Mouse (Mus musculus) hindbrain, embryonic 12.5 days (tissue): ENCODE results near the gene Mrpl49. TPM values are rescaled to one million over a fixed set of nuclear protein-coding genes. Genes with fewer than 3 reads are reported as not detected.
"Not testable (repeated sequence)": the region's sequence is repeated elsewhere in the genome, so short reads cannot be mapped to it uniquely, and the experiment has no call there.

Experiments used
- ATAC-seq: fragments of 200-750 bp; cut with Nextera tagmentation; 2 replicates; pipeline ENCODE4 v1.8.0; 2017; ENCODE audit warnings: moderate TSS enrichment; ENCODE audit not compliant: low FRiP score
- H3K27ac ChIP-seq: fragments of 300-500 bp; sonication (generic); 2 replicates; pipeline ENCODE4 v1.5.1; 2016; ENCODE audit warnings: mild to moderate bottlenecking
- H3K27me3 ChIP-seq: fragments of 300-500 bp; sonication (generic); 2 replicates; pipeline ENCODE4 v1.6.1; 2016; ENCODE audit warnings: mild to moderate bottlenecking
- H3K36me3 ChIP-seq: fragments of 300-500 bp; sonication (generic); 2 replicates; pipeline ENCODE4 v1.6.1; 2016; ENCODE audit warnings: mild to moderate bottlenecking
- H3K4me1 ChIP-seq: fragments of 300-500 bp; sonication (generic); 2 replicates; pipeline ENCODE4 v1.6.1; 2016
- H3K4me2 ChIP-seq: fragments of 300-500 bp; sonication (generic); replicated peaks from 2 replicates; pipeline ENCODE4 v1.6.1; 2016; ENCODE audit warnings: mild to moderate bottlenecking
- H3K4me3 ChIP-seq: fragments of 300-500 bp; sonication (generic); 2 replicates; pipeline ENCODE4 v1.5.1; 2016; ENCODE audit warnings: mild to moderate bottlenecking
- H3K9ac ChIP-seq: fragments of 300-500 bp; sonication (generic); 2 replicates; pipeline ENCODE4 v1.6.1; 2016; ENCODE audit warnings: mild to moderate bottlenecking, moderate library complexity
- H3K9me3 ChIP-seq: fragments of 300-500 bp; sonication (generic); replicated peaks from 2 replicates; pipeline ENCODE4 v1.6.1; 2016; ENCODE audit warnings: mild to moderate bottlenecking
- WGBS: fragments of 180-500 bp; shearing (Covaris S2); methylation state at CpG from one replicate; pipeline ENCODE4 v1.1.7; 2016; 5-methylcytosine and 5-hydroxymethylcytosine counted together
- polyA plus RNA-seq: library from polyadenylated mRNA; unstranded; fragments of >200 nt; fragmentation: Nextera tagmentation; extraction: Ambion mirVana; gene quantifications from 2 replicates; pipeline ENCODE4 v1.2.1, GENCODE M21; 2016

The Mrpl49 gene
- polyA plus RNA-seq, 1 experiment from 2014 or later: 67.5 TPM

GRCm38 (mm10) chr19:6046294-6047153 lies 11.1 kb downstream of the Mrpl49 start, which contains the start of gene Syvn1:
TSS of gene Syvn1 (plus strand) at chr19:6046576.
- Histone ChIP-seq H3K9me3 (no peaks in the 10 kb centered on the region), H3K36me3 (peaks cover 33% of the 10 kb centered on the region), H3K4me2 (peak within 1 kb of the TSS; percentile 95), H3K27me3 (no peaks in the 10 kb centered on the region), H3K9ac (peak within 1 kb of the TSS; percentile 90), H3K4me1 (peaks cover 28% of the 10 kb centered on the region), H3K4me3 (peak within 1 kb of the TSS; percentile 96), H3K27ac (peak within 1 kb of the TSS; percentile 99)
- ATAC-seq: peak; percentile 91
- WGBS: under 1% methylated on average over 65 of the region's 65 CpGs

- 20% methylated on average over 20 of the region's 20 CpGs for WGBS
- Histone ChIP-seq H3K36me3 (peaks cover 24% of the 10 kb centered on the region), H3K9ac (peak overlapping the region; percentile 78), H3K9me3 (no peaks in the 10 kb centered on the region), H3K4me2 (peak overlapping the region; percentile 95), H3K27me3 (no peaks in the 10 kb centered on the region), H3K4me3 (peak overlapping the region; percentile 96), H3K4me1 (peaks cover 28% of the 10 kb centered on the region), H3K27ac (peak overlapping the region; percentile 99)
- ATAC-seq: peak; percentile 50
Observed at GRCm38 (mm10) chr19:6045366-6046293, 12.0 kb downstream of the Mrpl49 start.

- H3K4me2 ChIP-seq, ATAC-seq: not testable (repeated sequence)
- WGBS: 62% methylated on average over 4 of the region's 4 CpGs
Observed at GRCm38 (mm10) chr19:6044102-6044501, 13.5 kb downstream of the Mrpl49 start.

GRCm38 (mm10) chr19:6042293-6042692 lies 15.3 kb downstream of the Mrpl49 start:
- no peaks in the 10 kb centered on the region for H3K36me3 ChIP-seq
- H3K9me3 ChIP-seq: no peaks in the 10 kb centered on the region
- no peak overlapping the region for H3K4me3 ChIP-seq
- peak overlapping the region; percentile 35; the same call in 1 of the 2 replicates for H3K9ac ChIP-seq
- no peak for ATAC-seq
- 80% methylated on average over 9 of the region's 9 CpGs for WGBS
- no peaks in the 10 kb centered on the region for H3K27me3 ChIP-seq
- H3K27ac ChIP-seq: no peak overlapping the region
- no peak overlapping the region for H3K4me2 ChIP-seq
- peaks cover 14% of the 10 kb centered on the region for H3K4me1 ChIP-seq

More at GRCm38 (mm10) chr19:6044102-6044501, 13.5 kb downstream of the Mrpl49 start:
- not testable (repeated sequence) for H3K27ac ChIP-seq, H3K4me3 ChIP-seq, H3K9ac ChIP-seq, H3K36me3 ChIP-seq, H3K9me3 ChIP-seq, H3K27me3 ChIP-seq
- peaks cover 28% of the 10 kb centered on the region for H3K4me1 ChIP-seq

GRCm38 (mm10) chr19:6040002-6040401 lies 17.6 kb downstream of the Mrpl49 start:
- no peak overlapping the region for H3K27ac ChIP-seq
- no peak for ATAC-seq

GRCm38 (mm10) chr19:6038326-6038725 lies 19.3 kb downstream of the Mrpl49 start:
- H3K4me3 ChIP-seq: no peak overlapping the region
- WGBS: 83% methylated on average over 7 of the region's 7 CpGs
- ATAC-seq: no peak
- no peak overlapping the region for H3K9ac ChIP-seq
- no peak overlapping the region for H3K27ac ChIP-seq
- H3K9me3 ChIP-seq: no peaks in the 10 kb centered on the region
- H3K4me2 ChIP-seq: no peak overlapping the region
- no peaks in the 10 kb centered on the region for H3K36me3 ChIP-seq
- no peaks in the 10 kb centered on the region for H3K27me3 ChIP-seq
- peaks cover 4% of the 10 kb centered on the region; the same call in 1 of the 2 replicates for H3K4me1 ChIP-seq

More at GRCm38 (mm10) chr19:6040002-6040401, 17.6 kb downstream of the Mrpl49 start:
- Histone ChIP-seq H3K36me3 (no peaks in the 10 kb centered on the region), H3K27me3 (no peaks in the 10 kb centered on the region), H3K9me3 (no peaks in the 10 kb centered on the region), H3K9ac (no peak overlapping the region), H3K4me2 (no peak overlapping the region), H3K4me3 (no peak overlapping the region), H3K4me1 (peaks cover 5% of the 10 kb centered on the region)

- Histone ChIP-seq H3K4me3 (no peak overlapping the region), H3K27ac (no peak overlapping the region), H3K4me2 (no peak overlapping the region), H3K27me3 (no peaks in the 10 kb centered on the region), H3K9ac (no peak overlapping the region), H3K36me3 (no peaks in the 10 kb centered on the region), H3K9me3 (no peaks in the 10 kb centered on the region), H3K4me1 (peaks cover 4% of the 10 kb centered on the region; the same call in 1 of the 2 replicates)
- no peak for ATAC-seq
Observed at GRCm38 (mm10) chr19:6037695-6038094, 19.9 kb downstream of the Mrpl49 start.

- no peak overlapping the region for H3K27ac ChIP-seq
- 80% methylated on average over 9 of the region's 9 CpGs for WGBS
- H3K36me3 ChIP-seq: no peaks in the 10 kb centered on the region
- no peaks in the 10 kb centered on the region for H3K4me1 ChIP-seq
- no peak overlapping the region for H3K9ac ChIP-seq
- no peak overlapping the region for H3K4me3 ChIP-seq
- no peaks in the 10 kb centered on the region for H3K9me3 ChIP-seq
- no peak for ATAC-seq
- H3K4me2 ChIP-seq: no peak overlapping the region
- no peaks in the 10 kb centered on the region for H3K27me3 ChIP-seq
Observed at GRCm38 (mm10) chr19:6035966-6036585, 21.5 kb downstream of the Mrpl49 start.

- Histone ChIP-seq H3K4me2 (no peak overlapping the region), H3K9ac (no peak overlapping the region), H3K27me3 (no peaks in the 10 kb centered on the region), H3K9me3 (no peaks in the 10 kb centered on the region), H3K27ac (no peak overlapping the region), H3K4me3 (no peak overlapping the region), H3K4me1 (no peaks in the 10 kb centered on the region), H3K36me3 (no peaks in the 10 kb centered on the region)
- WGBS: 71% methylated on average over 14 of the region's 14 CpGs
- no peak for ATAC-seq
Observed at GRCm38 (mm10) chr19:6030520-6031280, 26.9 kb downstream of the Mrpl49 start.

GRCm38 (mm10) chr19:6029426-6029825 lies 28.2 kb downstream of the Mrpl49 start:
- Histone ChIP-seq H3K4me3 (no peak overlapping the region), H3K27me3 (no peaks in the 10 kb centered on the region), H3K36me3 (no peaks in the 10 kb centered on the region), H3K9ac (no peak overlapping the region), H3K9me3 (no peaks in the 10 kb centered on the region), H3K4me1 (no peaks in the 10 kb centered on the region), H3K27ac (no peak overlapping the region), H3K4me2 (no peak overlapping the region)
- WGBS: 80% methylated on average over 9 of the region's 9 CpGs
- no peak for ATAC-seq

GRCm38 (mm10) chr19:6028991-6029390 lies 28.6 kb downstream of the Mrpl49 start:
- no peak overlapping the region for H3K4me2 ChIP-seq
- no peak overlapping the region for H3K4me3 ChIP-seq
- no peaks in the 10 kb centered on the region for H3K4me1 ChIP-seq
- ATAC-seq: no peak
- H3K27ac ChIP-seq: no peak overlapping the region
- 87% methylated on average over 6 of the region's 6 CpGs for WGBS
- no peaks in the 10 kb centered on the region for H3K9me3 ChIP-seq
- no peak overlapping the region for H3K9ac ChIP-seq
- H3K27me3 ChIP-seq: no peaks in the 10 kb centered on the region
- no peaks in the 10 kb centered on the region for H3K36me3 ChIP-seq
